Mouse (Mus musculus) NIH3T3 (cell line): ENCODE measurements around the gene Col9a2.
A peak's percentile ranks its signal among the peaks of the same experiment; 100 is the strongest.
"Not testable (repeated sequence)": the region's sequence is repeated elsewhere in the genome, so short reads cannot be mapped to it uniquely, and the experiment has no call there.

ENCODE experiments used
- DNase-seq: peaks from one replicate; pipeline ENCODE4 v3.0.0-alpha.2; 2012; ENCODE audit warnings: low read depth

The Col9a2 gene

GRCm38 (mm10) chr4:121021911-121022310, 17.3 kb upstream of the Col9a2 start:
- DNase-seq = peak; percentile 48

DNA sequence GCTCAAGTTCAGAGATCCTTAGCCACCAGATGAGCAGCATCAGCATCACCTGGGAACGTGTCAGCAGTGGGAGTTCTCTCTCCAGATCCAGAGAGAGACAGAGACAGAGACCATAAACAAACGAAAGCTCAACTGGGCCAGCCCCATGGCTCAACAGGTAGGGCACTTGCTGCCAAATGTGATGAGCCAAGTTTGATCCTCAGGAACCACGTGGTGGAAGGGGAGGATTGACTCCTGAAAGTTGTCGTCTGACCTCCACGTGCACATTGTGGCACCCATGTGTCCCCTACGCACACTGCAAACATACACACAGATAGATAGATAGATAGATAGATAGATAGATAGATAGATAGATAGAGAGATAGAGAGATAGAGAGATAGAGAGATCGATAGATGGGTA, 15.7 kb upstream of the Col9a2 start:
- DNase-seq = no peak

DNA sequence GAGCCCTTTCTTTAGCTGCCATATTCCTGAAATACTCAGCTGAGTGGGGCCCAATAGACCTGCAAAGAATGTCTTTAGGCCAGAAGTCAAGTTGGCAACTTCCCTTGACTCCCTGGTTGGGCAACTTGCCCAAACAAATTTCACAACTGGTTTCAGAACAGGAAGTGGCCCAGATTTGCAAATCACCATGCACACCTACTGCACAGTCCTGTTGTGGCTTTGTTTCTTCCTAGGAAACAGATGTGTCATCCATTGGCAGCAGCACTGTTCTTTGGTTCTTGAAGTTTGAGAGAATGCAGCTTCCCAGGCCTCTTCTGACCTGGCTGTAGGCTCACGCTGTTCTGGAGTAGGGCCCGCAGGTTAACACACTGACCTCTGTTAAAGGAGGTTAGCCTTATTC, 15.2 kb upstream of the Col9a2 start:
- peak; percentile 88 for DNase-seq

- no peak for DNase-seq
Measured at GRCm38 (mm10) chr4:121025681-121026080, 13.5 kb upstream of the Col9a2 start.

DNA sequence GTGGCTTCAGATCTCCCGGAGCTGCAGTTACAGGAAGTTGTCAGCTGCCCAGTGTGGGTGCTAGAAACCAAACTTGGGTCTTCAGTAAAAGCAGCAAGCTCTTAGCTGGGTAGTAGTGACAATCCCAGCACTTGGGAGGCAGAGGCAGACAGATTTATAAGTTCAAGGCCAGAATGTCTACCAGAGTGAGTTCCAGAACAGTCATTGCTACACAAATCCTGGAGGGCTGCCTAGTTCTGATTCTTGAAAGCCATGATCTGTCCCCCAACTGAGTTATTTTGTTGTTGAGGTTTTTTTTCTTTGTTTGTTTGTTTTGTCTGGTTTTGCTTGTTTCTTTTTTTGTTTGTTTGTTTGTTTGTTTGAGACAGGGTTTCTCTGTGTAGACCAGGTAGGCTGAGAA, 11.0 kb upstream of the Col9a2 start:
- peak; percentile 36 for DNase-seq

- DNase-seq = peak; percentile 80
Measured at GRCm38 (mm10) chr4:121028659-121029392, 10.4 kb upstream of the Col9a2 start.

DNA sequence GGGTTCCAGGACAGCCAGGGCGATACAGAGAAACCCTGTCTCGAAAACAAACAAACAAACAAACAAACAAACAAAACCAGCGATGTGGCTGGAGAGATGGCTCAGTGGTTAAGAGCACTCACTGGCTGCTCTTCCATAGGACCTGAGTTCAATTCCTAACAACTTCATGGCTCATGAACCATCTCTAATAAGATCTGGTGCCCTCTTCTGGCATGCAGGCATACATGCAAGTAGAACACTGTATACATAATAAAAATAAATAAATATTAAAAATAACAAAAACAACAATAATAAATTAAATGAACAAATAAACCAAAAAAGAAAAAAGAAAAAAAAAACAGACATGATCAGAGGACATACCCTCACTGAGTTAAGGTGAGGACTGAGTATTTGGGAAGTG, 9.6 kb upstream of the Col9a2 start:
- DNase-seq = peak; percentile 32

DNA sequence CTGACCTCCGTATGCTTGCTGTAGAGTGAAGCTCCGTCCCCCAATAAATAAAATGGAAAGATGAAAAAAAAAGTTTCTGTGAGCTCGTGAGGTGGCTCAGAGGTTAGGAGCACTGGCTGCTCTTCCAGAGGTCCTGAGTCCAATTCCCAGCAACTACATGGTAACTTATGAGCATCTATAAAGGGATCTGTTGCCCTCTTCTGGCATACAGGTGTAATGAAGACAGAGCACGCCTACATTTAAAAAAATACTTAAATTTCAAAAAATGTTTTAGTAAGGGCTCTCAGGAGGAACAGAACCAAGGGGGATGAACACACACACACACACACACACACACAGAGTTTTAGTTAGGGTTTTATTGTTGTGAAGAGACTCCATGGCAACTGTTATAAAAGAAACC, 7.7 kb upstream of the Col9a2 start:
- DNase-seq = peak; percentile 52

DNA sequence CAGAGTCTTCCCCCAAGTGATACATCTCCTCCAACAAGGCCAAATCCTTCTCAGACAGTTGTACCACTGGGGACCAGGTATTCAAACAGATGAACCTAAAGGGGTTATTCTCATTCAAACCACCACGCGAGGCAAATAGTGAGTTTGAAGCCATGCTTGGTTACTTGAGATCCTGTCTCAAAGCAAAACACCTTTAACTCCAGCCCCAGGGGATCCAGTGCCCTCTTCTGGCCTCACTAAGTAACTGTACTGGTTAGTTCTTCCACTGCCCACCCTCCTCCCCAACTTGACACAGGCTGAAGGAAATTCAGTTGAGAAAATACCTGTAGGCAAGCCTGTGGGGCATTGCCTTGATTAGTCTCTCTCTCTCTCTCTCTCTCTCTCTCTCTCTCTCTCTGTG, 6.2 kb upstream of the Col9a2 start:
- peak; percentile 49 for DNase-seq

- DNase-seq = no peak
Measured at GRCm38 (mm10) chr4:121040323-121040722, 1.1 kb downstream of the Col9a2 start.

DNA sequence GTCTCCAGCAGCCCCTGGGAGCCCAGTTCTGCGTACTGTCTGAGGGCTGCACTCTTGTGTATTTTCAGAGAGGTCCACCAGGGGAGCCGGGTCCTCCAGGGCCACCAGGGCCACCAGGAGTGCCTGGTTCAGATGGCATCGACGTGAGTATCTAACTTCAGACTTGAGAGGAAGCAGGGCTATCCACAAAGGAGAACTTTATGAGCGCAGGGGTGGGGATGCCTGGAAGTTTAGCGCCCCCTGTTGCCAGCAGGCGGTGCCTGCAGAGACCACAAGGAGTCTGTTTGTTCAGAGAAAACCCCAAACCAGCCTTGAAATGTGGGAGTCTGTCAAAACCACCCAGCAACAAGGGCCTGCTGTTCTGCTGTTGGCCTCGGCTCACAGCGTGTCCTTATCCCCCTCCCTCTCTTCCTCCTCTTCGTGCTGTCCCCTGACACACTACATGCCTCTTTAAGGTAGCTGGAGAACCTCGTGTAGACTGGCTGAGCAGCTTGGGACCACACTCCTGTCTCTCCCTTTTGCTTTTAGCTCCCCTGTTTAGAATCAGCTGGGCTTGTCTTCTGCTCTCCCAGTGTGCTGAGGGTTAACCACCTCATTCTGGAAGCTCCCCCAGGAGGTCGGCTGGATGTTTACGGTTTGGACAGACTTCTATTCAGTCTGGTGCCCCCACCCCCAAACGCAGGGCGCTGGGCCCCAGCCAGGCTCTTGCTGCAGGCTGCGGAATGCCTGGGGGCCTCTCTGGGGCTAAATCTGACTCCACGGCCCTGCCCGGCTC, 1.9 kb downstream of the Col9a2 start:
- peak; percentile 85 for DNase-seq

DNA sequence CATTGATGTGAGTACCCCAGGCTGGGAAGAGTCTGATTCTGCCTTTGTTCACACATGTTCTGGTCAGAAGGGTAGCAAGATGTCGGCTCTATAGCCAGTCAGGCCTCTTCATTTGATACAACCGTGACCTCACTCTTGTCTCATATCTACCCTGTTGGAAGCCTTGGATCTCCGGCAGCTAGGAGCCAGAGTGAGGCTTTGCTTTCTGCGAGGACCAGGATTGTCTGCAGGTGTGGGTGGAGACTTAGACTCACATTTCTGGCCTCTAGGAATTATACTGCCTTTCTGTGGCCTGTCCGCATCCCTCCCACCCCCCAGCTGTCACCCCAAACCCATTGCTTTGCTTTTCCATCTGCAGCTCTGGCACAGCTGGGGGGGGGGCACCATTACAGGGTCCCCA, 3.3 kb downstream of the Col9a2 start:
- DNase-seq = no peak

- no peak for DNase-seq
Measured at GRCm38 (mm10) chr4:121042946-121043345, 3.8 kb downstream of the Col9a2 start.

- DNase-seq = no peak
Measured at GRCm38 (mm10) chr4:121051863-121052262, 12.7 kb downstream of the Col9a2 start.

DNA sequence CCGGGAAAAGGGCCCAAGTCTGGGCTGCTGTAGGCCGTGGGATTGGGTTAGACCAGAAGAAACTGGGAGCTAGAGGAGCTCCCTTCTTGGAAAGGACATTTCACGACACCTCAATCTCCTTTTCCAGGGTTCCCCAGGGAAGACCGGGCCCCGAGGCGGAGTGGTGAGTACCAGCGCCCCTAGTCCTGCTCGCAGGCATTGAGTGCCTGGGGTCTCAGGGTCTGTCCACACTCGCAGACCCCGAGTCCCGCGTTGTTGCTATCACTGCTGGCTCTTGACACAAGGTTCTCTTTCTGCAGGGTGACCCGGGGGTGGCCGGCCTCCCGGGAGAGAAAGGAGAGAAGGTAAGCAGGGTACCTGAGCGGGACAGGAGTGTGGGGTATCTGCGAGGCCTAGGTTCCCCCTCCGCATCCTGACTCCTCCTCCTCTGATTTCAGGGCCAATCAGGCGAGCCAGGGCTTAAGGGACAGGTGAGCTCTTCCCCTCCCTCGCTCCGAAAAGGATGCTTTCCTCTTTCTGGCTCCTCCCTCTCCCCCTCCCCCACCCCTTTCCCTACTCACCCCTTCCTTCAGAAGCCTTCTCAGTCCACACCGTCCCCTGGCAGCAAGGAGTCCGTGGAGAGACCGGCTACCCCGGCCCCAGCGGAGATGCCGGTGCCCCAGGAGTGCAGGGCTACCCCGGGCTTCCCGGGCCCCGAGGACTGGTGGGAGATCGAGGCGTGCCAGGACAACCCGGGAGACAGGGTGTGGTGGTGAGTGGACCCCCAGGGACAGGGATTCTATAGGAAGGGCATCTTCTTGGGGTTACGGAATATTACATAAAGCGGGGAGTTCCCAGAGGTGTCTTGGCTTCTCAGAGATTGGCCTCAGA, 13.5 kb downstream of the Col9a2 start:
- DNase-seq = no peak

- peak; percentile 42 for DNase-seq
Measured at GRCm38 (mm10) chr4:121056342-121056741, 17.2 kb downstream of the Col9a2 start.

DNA sequence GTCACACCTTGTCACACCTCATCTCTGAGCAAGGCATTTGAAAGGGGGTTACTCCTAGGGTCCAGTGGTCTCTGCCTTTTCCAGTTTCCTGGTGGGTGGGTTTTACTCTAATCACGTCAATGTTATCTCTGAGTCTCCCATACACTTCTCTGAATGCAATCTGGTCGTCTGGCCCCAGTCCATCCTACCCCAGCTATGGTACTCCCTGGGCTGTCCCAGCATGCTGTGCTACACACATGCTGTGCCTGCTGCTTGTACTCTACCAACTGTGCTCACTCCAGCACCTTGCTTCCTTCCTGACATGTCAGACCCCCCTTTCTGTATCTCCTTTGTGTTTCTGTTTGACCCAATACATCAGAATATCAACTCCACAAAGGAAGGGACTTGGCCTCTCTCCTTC, 17.8 kb downstream of the Col9a2 start:
- DNase-seq = no peak

GRCm38 (mm10) chr4:121059218-121059617, 20.0 kb downstream of the Col9a2 start:
- DNase-seq = not testable (repeated sequence)

GRCm38 (mm10) chr4:121065336-121065735, 26.2 kb downstream of the Col9a2 start:
- DNase-seq = no peak

DNA sequence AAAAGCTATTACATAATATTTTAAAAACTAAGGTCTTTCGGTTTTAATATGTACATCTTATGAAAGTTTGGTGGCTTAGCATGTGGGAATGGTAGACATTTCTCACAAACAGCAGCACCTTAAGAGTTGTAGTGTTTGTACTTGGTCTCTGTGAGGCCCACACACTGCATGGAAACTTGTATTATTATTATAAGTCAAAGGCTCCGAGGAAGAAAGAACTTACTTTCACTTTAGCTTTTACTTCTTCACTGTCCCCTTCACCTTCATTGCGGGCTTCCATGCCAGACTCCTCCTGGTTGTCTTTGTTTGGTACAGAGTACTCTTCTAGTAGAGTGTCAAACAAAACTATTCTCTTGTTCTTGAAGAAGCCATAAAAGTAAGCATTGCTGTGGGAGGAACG, 35.1 kb downstream of the Col9a2 start:
- no peak for DNase-seq

DNA sequence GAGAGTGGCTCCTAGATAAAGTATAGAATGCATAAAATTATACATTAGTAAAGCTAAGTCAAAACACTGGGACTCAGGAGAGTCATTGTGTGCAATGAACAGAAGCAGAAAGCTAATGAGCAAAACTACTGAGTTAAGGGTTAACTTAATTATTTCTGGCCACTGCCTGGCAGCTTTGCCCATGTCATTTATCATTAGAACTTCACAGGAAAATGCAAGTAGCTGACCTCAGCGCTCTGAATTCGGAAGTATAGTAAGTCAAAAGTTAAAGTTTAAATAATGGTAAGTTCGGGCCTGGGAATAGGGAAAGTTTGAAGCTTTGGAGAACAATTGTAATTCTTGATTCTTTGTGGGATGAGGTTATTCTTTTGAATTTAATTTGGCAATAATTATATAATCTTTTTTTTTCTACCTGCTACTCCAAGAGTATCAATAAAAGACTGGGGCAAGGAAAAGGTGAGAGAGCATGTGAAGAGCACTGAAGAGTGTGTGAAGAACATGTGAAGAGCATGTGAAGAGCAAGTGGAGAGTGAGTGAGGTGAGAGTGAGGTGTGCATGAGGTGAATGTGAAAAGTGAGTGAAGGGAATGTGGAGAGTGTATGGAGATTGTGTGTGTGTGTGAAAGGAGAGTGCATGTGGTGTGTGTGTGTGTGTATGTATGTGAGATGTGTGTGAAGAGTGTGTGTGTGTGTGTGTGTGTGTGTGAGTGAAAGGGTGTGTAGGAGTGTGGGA, 38.9 kb downstream of the Col9a2 start:
- no peak for DNase-seq

DNA sequence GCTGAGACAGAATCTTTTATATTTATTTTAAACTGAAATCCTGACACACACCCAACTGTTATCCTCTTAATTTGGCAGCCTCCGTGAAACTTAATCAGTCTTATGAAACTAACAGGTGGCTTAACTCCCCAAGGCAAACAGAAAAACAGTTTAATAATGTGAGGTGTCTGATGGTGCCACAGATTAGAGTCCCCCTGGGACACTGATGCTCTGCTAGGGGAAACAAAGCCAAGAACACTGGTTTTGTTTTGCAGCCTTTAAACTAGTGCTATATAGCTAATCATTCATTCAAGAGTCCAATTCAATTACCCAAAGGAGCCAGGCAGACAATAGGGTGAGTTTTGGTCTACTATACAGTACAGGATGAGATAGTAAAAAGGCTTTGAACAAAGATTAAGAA, 41.2 kb downstream of the Col9a2 start:
- DNase-seq = no peak
